Mouse (Mus musculus) cerebellum, postnatal 25 days (tissue): ENCODE data around the gene Scamp2.
A peak's percentile ranks its signal among the peaks of the same experiment; 100 is the strongest.

ENCODE experiments used
- DNase-seq, 2 experiments: peaks; one replicate each; pipeline ENCODE4 v3.0.0; 2021; ENCODE audit warnings: mixed read lengths in 2 of 2

Scamp2 gene

DNA sequence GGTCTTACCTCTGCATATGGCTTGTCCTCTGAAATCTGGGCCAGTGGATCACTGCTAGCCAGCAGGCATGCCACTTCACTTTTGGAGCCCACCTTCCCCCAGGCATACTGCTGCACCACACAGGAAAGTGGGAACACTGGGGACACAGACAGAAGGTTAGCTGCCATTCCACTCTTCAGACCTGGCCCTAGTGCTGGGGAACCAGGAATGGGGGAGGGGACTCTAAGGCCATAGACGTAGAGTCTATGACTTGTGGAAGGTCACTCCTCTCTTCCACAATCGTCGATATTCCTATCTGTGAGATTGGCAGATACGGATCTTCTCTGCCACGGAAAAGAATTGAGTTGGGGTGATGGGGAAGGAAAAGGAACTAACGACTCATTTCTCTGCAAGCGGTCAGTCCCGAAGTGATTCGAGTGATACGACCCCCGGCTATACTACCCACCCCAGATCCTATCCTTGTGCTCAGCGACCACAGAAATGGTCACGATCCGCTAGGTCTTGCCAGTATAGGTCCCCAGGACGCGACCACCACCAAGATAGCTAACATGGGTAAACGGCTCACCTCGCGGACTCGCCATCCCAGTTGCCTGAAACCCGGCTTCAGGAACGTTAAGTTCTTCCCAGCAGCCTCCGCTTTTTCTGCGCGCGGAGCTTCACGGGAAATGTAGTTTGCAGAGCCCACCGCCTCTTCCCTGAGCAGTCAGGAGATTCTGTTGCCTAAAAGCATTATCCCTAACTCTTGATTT is 8.4 kb upstream of the Scamp2 start, which contains the start of gene Mpi:
TSS of gene Mpi (minus strand) at position 625 of the 749 bp plus-strand sequence.
- peak; percentile 76 to 84 for DNase-seq

DNA sequence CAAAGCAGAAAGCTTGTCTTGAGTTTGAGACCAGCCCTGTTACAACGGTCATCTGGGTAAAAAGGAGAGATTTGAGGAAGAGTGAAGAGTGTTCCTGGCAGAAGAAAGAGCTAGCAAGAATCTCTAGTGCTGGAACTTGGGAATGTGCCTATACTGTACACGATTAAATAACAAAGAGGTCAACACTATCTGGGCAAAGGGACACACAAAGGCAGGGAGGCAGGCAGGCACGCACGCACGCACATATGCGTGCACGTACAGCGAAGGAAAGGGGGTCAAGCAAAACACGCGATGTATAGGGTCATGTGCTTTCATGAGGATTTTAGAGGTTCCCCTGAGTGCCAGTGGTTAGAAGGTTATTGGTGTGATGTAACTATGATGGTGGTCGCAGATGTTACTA is 7.6 kb upstream of the Scamp2 start:
- no peak for DNase-seq

DNA sequence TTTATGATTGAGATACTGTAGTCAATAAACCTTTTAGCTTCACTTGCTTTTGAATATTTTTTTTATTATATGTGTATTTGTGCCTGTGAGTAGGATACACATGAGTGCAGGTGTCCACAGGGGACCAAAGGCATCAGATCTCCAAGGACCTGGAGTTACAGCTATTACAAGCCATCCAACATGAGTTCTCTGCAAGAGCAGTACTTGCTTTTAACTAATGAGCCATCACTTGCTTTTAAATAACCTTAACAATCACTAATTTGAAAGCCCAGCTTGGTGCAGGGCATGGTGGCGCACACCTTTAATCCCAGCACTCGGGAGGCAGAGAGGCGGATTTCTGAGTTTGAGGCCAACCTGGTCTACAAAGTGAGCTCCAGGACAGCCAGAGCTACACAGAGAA is 6.0 kb upstream of the Scamp2 start:
- no peak for DNase-seq

DNA sequence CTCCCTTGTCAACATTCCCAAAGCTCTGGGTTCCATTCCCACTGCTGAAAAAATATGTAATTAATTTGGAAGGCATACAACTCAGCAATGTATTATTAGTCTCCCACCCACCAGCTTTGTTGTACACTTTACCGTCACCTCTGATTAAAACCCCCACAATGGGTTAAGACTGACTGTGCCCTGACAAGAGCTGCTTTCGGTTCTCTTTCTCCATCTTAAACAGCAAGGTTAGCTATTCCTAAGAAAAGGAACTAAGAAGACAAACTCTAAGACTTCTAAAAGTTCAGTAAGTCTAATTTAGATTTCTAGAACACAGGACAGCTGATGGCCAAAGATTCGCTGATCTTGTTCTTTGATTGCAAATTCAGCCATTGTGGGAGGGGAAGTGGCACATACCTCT is 3.5 kb upstream of the Scamp2 start:
- no peak for DNase-seq

DNA sequence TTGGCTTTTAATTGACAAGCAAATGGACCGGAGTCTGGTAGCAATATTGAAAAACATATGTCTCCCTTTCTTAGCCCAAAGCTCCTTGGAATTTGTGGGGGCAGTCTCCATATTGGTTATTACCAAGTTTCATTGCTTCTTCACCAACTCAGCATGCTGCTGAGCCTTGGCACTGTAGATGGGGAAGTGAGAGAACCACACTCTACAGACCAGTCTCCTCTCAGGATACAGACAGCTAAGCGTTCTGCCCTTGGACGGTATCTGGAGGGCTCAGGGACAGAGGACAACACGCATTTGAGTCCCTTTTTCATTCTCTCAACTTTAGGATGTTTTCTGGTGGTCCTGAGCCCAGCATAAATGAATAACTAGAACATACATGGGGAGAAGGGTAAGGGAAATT is 2.1 kb upstream of the Scamp2 start:
- DNase-seq: no peak

DNA sequence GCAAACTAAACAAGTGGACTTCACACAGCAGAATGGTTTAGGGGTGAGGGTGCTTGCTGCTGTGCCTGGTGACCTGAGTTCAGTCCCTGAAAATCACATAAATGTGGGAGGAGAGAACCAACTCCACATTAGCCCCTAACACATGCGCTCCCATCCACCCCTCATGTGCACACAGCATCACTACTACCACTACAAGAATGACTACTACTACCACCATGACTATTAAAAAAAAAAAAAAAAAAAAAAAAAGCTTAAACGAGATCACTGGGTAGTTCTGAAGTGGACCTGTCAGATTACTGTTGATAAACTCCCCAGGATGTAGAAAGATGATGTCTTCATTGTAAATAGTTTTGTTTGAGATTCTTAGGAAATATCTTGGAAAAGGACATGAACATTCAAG is 1.2 kb upstream of the Scamp2 start:
- no peak for DNase-seq

DNA sequence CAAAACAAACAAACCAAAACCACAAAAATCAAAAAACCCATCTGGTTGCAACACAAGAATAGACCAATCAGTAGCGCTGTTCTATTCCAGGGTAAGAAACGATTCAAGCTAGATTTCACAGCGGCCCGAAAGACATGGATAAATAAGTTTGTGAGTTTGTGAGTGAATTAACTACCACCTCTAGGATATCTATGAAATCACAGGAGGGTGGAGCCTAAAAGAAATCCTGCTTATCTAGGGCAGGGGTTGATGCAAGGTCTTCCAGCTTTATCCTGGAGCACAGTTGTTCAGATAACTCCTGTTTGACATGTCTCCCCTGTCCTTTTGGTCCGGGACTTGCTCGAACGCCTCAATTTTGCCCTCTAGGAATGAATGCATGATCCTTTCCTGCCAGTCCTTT is 480 bp upstream of the Scamp2 start:
- DNase-seq: no peak

DNA sequence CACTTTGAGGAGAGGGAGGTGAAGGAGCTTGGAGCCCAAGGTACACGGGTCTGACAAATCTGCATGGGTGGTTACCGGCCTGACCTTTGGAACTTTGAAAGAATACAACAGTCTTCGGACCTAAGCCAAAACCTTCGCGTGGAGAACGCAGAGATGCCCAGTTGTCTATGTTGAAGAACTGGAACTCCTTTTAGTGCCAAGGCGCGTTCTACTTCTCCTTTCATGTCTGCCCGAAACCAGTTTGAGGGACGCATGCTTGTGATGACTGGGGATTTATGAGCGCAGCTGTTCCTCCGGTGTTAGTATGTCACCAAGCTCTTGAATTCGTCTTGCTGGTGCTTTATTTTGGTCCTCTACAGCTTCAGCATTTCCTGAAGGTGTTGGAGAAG is 962 bp downstream of the Scamp2 start:
- no peak for DNase-seq

DNA sequence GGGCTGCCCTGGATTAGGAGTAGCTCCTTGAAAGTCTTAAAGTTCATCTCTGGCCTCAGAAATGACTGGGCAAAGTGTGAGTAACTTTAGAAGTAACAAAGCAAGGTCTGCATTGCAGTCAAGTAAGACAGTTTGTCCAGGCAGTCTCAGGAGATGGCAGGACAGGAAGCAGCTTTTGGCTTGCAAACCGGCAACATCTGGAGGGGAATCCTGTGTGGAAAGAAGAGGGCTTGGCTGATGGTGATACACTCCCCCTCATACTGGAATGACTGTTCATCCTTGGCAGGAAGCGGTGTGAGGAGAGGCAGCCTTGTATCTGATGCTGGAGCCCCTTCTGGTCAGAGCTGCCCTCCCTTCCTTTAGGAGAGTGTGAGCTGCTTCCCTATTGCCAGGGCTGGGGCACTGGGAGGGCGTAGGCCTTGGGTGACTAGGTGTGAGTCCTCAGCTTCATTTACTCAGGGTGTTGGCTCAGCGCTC is 2.2 kb downstream of the Scamp2 start:
- no peak for DNase-seq

DNA sequence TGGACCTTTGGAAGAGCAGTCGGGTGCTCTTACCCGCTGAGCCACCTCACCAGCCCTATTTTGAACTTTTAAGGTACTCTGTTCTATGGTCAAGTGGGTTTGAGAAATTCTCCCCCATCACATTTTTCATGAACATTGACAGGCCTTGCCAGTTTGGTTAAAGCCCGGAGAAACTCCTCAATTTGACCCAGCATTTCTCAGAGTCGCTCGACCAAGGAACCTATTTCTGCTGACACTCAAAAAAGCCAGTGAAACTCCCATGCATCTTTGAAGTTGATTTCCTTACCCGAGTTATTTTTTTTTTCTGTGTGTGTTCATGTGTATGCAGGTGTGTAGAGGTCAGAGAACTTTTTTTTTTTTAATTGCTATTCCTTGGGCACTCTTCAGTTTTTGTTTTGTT is 3.9 kb downstream of the Scamp2 start:
- DNase-seq: no peak

DNA sequence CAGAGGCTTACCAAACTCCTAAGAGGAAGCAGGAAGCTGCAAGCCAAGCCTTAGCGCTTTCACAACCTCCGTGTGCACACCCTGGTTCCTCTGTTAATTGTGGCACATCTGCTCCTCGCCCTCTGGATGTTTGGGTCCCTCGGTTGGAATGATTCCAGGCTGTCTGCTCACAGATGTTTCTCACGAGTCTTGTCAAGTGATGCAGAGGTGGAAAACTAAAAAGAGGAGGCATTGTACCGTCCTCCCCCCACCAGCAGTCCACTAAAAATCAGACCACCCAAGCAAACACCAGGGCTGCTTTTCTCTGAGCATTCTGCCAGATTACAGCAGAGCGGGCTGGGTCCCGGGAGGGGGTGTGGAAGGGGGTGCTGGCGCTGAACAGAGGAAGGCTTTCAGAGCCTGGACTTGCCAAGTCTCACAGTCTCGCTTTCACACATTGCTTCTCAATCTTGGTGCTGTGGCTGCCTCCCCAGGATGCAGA is 5.0 kb downstream of the Scamp2 start:
- DNase-seq: no peak

DNA sequence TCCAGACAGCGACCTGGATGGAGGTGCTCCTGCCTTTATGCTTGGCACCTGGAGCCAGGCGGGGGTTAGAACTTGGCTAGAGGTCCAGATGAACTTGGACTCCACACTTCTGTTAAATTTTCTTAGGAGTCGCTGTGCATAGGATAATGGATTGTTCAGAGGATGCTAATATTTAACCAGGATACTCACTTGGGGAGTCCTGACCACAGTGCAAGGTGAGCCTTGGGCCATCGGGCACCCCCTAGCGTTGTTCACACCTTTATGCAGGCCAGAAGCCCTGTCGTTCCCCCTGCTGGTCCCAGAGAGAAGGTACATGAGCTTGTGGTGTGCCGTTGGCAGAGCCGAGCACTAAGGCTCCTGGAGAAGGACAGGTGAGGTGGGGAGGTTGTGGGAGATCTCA is 6.1 kb downstream of the Scamp2 start:
- peak in 1 of 2 experiments; percentile 43 for DNase-seq

DNA sequence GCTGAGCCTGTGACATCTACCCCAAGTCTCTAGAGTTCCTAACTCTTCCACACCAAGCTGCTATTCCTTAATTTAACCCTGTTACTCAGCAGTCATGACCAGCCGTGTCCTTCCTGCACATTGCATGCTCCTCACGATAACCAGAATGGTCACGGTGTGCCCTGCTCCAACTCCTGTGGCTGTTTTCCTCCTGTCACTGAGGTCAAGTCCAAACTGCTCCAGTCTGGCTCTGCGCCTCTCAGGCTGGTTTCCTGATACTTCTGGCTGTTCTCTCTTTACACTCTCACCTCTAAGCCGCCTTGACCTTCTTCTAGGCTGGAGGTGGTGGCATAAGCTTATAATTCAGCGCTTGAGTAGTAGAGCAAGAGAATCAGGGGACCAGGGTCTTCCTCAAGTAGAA is 7.8 kb downstream of the Scamp2 start:
- DNase-seq: no peak

DNA sequence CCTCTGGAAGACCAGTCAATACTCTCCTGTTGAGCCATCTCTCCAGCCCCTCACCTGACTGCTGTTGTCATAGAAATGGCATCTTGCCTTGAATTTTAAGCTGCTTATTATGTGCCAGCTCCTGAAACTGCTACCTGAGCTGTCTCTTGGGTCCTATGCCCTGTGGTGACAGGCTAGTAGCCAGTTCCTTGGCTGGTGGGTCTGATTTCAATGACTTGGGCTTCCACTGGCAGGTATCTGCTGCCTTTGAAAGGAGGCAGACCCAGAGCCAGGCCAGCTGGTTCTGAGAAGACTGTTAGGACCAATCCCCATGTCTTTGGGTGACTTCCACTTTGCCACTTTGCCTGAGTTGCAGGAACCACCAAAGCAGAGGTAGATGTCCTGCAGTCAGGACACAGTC is 13.7 kb downstream of the Scamp2 start:
- DNase-seq: no peak

DNA sequence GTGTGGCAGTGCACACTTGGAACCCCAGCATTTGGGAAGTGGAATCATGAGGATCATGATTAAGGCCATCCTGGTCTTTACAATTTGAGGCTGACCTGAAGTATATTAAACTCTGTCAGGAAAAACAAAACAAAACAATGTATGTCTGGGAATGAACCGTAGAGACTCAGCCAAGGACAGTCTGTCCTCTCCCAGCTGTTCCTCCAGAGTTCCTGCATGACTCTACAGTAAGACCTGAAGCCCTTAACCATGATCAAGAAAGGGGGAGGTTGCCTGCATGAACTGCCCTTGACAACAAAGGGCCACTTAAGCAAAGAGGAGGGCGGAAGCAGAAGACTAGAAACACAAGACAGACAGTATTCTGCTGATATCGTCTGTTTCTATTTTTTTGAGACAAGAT is 14.8 kb downstream of the Scamp2 start:
- DNase-seq: no peak

DNA sequence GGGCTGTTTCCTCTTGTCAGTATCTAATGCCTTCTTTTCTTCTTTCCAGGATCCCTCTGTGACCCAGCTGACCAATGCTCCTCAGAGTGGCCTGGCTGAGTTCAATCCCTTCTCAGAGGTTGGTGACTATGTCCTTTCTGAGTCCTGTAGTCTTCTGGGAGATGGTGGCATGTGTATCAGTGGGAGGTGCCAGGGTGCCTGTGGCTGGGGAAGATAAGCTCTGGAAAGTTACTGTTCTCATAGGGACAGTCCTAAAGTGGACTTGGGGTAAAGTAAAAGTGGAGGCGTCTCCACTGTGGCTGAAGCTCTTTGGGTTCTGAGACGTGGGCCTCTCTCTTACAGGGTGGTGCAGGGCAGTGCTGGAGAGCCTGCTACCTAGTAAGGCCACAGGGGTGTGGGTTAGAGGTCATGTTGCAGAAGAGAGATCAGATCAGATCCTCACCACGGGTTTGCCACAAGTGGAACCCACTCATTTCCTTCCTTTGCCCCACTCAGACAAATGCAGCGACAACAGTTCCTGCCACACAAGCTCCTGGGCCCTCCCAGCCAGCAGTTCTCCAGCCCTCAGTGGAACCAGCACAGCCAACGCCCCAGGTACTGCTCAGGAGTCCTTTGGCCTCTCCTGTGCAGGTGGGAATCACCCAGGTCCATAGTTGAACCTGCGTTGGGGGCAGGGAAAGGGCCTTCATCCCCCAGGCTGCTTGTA is 16.6 kb downstream of the Scamp2 start:
- no peak for DNase-seq

DNA sequence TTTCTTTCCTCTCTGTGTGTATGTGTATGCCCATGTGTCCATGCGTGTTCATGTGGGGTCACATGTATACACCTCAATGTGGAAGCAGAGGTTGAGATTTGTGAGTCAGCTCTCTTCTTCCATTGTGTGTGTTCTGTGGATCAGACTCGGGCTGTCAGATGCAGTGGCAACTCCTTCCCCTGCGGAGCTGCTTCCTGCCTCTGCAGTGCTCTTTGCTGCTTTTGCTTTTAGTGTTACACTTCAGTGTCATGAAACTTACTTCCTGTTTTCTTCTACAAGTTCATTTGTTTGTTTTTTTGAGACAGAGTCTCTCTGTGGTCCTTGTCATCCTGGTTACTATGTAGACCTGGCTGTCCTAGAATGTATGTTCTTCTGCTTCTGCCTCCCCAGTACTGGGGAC is 24.2 kb downstream of the Scamp2 start:
- DNase-seq: no peak

DNA sequence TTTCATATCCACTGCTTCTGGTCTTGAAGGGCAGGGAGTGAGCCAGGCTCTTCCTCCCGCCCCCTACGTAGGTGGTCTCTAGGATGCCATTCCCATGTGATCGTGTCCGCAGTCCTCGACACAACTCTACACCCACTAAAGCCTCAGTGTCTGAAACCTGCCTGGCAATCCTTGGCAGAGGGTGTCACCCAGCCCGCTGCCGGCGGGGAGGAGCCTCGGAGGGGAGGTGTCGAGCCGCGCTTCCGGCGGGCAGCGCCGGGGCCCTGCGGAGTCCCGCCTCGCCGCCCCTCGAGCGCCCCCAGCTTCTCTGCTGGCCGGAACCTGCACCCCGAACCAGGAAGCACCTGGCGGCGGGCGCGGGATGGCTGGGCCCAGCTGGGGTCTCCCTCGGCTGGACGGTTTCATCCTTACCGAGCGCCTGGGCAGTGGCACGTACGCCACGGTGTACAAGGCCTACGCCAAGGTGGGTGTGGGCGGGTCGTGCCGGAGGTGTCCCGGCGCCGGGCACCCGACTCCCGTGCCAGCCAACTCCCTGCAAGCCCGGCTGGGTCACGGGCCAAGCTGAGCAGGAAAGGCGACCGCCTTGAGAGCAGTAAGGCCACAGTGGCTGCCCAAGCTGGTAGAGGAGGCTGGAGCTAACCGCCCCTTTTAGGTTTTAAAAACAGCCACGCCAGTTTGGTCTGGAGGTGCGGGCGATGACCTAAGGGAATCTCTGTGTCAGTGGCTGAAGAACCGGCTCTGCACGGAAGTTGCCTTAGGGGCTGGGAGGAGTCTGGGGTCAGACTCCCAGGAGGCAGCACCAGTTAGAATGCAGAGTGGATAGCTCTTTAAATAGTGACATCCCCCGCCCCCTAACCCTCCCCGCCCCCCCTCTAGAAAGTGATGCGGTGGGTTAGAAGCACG is 28.7 kb downstream of the Scamp2 start, which contains the start of gene Ulk3:
TSS of gene Ulk3 (plus strand) at position 229 of the 903 bp plus-strand sequence.
- peak; percentile 82 to 85 for DNase-seq

DNA sequence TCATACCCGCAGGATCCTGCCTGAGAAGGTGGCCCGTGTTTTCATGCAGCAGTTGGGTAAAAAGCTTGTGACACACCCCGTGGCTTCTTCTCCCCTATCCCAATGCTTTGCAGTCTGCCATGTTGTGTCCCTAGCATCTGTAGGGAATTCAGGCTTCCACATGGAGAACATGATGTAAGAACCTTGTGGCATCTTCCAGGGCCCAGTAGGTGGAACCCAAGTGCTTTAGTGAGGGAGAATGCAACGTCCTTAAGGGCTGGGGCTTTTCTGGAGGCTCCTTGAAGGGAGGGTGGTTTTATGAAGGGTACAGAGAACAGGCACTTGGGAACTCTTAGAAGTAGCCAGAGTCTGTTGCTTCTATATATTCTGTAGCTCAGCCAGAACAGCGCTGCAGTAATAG is 30.0 kb downstream of the Scamp2 start:
- peak in 1 of 2 experiments; percentile 32 for DNase-seq

DNA sequence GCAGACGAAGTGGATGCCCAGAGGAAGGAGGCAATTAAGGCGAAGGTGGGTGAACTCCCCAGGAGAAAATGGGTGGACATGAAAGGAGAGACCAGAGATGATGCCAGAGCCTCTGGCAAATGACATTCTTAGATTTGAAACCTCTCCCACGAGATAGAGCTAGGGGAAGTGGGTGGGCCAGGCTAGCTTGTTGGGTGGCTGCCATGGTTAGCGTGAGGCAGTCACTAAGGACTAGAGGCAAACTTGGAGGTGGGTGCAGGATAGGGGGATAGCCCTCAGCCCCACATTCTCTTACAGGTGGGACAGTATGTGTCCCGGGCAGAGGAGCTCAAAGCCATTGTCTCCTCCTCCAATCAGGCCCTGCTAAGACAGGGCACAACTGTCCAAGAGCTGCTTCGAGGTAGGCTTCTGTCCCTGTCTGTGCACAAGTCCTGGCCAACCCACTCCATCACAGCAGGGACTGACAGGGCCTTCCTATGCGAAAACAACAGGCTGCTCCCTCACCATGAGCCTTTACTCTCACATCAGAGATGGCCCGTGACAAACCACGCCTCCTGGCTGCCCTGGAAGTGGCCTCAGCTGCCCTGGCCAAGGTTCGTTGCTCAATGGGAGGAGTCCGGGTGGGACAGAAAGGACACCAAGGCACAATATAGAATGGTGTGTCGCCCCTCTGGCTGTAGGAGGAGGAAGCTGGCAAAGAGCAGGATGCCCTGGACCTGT is 32.9 kb downstream of the Scamp2 start:
- peak in 1 of 2 experiments; percentile 38 for DNase-seq

DNA sequence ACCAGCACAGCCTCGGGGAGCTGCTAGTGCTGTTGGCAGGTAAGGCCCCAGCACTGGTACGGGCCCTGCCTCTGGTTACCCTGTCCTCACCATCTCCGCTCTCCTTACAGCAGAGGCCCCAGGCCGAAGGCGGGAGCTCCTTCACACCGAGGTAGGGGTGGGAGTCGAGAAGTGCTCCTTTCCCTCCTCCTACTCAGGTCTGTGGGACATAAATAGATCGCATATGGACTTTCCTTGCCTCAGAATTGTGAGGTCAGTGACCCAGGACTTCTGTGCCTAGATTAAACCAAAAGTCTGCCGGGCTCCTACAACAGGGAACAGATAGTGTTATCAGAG is 33.4 kb downstream of the Scamp2 start:
- no peak for DNase-seq

DNA sequence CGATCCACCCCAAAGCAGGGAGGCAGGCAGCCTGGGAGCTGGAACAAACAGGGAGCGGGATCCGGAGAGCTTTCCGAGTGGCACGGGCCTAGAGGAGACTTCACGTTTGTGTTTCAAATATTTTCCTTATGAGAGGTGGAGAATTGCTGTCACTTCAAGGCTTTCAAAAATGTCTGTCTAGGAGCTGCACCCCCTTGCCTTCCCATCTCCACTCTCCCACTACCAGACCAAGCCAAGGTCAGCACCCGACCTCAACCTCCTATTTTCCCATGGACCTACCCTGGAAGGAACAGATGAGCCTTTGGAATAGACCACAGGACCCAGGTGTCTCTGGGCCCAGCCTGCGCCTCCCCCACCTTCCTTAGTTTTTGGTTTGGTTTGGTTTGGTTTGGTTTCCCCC is 36.5 kb downstream of the Scamp2 start:
- no peak for DNase-seq
